Mouse (Mus musculus): ENCODE data around the gene Crybb3. TPM values are rescaled to one million over a fixed set of nuclear protein-coding genes. Genes with fewer than 3 reads are reported as not detected.
A peak's percentile ranks its signal among the peaks of the same experiment; 100 is the strongest.

Crybb3 gene
- polyA plus RNA-seq, 1 experiment from 2014 or later: not detected

DNA sequence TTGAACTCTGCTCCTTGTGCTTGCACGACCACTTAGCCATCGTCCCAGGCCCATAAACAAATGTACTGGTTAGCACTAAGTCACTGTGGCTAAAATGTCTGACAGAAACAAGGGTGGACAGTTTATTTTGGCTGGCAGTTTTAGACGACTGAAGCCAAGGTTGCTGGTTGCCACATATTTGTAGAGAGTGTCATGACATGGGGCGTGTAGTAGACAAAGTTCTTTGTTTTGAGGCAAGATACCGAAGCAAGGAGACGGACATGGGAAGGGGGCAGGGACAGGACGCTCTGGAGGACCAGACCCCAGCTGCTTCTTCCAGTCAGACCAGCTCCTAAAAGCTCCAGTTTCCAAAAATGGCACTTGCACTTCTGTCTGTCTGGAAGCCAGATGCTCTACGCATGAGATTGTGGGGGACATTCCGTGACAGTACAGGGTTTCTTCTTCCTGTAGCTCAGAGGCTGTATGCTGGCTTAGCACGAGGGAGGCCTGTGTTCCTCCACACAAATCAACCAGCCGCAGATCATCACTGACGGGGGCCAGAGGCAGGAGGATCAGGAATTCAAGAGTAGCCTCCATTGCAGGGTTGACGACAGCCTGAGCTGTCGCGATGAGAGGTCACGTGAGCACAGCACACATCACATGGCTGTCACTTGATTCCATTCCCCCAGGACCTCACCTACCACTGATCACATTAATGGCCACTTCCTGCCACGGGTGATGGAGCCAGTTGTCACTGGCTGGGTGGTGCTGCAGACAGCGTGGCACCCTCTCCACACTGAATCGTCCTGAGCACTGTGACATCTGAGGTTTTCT lies 1.2 kb upstream of the Crybb3 start:
- H3K9ac ChIP-seq: no peak overlapping the region

DNA sequence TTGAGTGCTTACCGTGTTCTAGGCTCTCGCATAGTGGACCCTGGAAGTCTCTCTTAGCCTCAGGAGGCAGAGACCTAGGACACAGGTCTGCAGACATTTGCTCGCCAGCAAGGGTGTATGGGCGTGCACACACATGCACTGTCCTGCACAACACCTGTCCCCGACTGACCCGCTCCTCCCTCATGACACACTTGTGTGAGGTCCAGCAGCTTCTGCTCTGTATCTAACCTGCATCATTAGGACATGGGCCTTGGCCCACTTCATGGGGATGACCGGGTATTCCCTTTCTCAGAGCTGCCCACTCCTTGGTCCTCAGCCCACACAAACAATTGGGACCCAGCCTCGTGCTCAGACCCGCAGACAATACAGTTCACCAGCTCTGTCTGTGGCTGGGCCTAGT lies 364 bp downstream of the Crybb3 start:
- H3K27ac ChIP-seq: no peak overlapping the region
- H3K9me3 ChIP-seq (replicated peaks): no peaks in the 10 kb centered on the region
- H3K27me3 ChIP-seq (replicated peaks): peaks cover 5% of the 10 kb centered on the region; the same call in 1 of the 2 replicates
- H3K4me2 ChIP-seq: no peak overlapping the region
- 73% methylated on average over 9 of the region's 9 CpGs for WGBS (ENCODE audit: insufficient replicate concordance)
- no peak overlapping the region for H3K9ac ChIP-seq
- H3K4me3 ChIP-seq: no peak overlapping the region
- no peaks in the 10 kb centered on the region for H3K36me3 ChIP-seq
- H3K4me1 ChIP-seq: no peaks in the 10 kb centered on the region
- ATAC-seq: 0 out of 2 replicates have a peak, but pooled peaks have one; percentile 9

More for the DNA sequence above, 1.2 kb upstream of the Crybb3 start:
- no peaks in the 10 kb centered on the region for H3K4me1 ChIP-seq
- no peak overlapping the region for H3K4me2 ChIP-seq
- no peak overlapping the region for H3K27ac ChIP-seq
- no peaks in the 10 kb centered on the region for H3K27me3 ChIP-seq (replicated peaks)
- no peak overlapping the region for H3K4me3 ChIP-seq
- H3K9me3 ChIP-seq (replicated peaks): no peaks in the 10 kb centered on the region
- ATAC-seq: no peak
- no peaks in the 10 kb centered on the region for H3K36me3 ChIP-seq
- 56% methylated on average over 19 of the region's 19 CpGs for WGBS (ENCODE audit: insufficient replicate concordance)

DNA sequence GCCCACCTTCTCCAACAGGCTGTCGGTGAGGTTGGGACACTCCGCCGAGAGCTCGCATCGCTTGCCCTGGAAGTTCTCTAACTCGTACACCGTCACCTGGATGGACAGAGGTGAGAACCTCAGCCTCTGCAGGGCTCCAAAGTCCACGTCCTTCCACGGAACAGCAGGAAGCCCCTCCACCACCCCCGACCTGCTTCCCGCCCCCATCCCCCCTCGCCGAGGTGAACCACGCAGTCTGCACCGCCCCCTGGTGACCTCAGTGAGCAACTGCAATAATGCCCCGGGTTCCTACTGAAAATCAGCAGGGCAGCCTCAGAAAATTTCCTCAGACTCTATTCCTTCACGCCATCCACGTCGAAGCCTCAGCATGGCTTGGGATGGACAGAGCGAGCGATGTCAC lies 1.6 kb downstream of the Crybb3 start:
- Histone ChIP-seq H3K4me1 (no peaks in the 10 kb centered on the region), H3K9ac (no peak overlapping the region), H3K36me3 (no peaks in the 10 kb centered on the region), H3K4me2 (no peak overlapping the region; the same call in 1 of the 2 replicates), H3K9me3 (replicated peaks) (no peaks in the 10 kb centered on the region), H3K27me3 (replicated peaks) (peaks cover 11% of the 10 kb centered on the region), H3K4me3 (no peak overlapping the region), H3K27ac (no peak overlapping the region)
- WGBS (ENCODE audit: insufficient replicate concordance): 19% methylated on average over 21 of the region's 21 CpGs
- ATAC-seq: no peak

DNA sequence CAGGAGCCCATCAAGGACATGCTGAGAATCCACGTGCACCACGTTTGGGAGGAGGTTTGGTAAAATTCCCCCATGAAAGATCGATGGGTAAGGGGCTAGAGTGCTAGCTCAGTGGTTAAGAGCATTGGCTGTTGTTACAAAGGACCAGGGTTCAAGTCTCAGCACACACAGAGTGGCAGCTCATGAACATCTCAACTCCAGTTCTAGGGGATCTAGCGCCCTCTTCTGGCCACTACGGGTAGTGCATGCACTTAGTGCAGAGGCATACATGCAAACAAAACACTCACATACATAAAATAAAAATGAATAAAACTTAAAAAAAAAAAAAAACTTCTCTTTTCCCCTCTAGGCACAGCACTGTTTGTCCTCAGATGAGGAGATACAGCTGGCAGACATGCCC lies 2.7 kb downstream of the Crybb3 start:
- Histone ChIP-seq H3K4me1 (no peaks in the 10 kb centered on the region), H3K36me3 (no peaks in the 10 kb centered on the region), H3K9me3 (replicated peaks) (no peaks in the 10 kb centered on the region), H3K27me3 (replicated peaks) (peaks cover 11% of the 10 kb centered on the region), H3K27ac (no peak overlapping the region), H3K4me3 (no peak overlapping the region), H3K9ac (no peak overlapping the region), H3K4me2 (no peak overlapping the region)
- 61% methylated on average over 5 of the region's 5 CpGs for WGBS (ENCODE audit: insufficient replicate concordance)
- no peak for ATAC-seq

DNA sequence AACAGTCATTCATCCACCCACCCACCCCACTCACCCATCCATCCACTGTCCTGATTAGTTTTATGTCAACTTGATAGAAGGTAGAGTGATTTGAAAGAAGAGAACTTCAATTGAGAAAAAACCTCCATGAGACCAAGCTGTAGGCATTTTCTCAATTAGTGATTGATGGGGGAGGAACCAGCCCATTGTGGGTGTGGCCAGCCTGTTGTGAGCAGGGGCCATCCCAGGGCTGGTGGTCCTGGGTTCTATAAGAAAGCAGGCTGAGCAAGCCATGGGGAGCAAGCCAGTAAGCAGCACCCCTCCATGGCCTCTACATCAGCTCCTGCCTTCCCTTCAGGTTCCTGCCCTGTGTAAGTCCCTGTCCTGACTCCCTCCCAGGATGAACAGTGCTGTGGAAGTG lies 11.4 kb downstream of the Crybb3 start, which contains the start of gene Crybb2:
Gene Crybb2, minus strand, starts transcription at position 101 of the 400 bp plus-strand sequence.
- Histone ChIP-seq H3K4me1 (no peaks in the 10 kb centered on the region), H3K27me3 (replicated peaks) (no peaks in the 10 kb centered on the region), H3K36me3 (no peaks in the 10 kb centered on the region), H3K27ac (no peak within 1 kb of the TSS), H3K4me3 (no peak within 1 kb of the TSS), H3K4me2 (no peak within 1 kb of the TSS), H3K9me3 (replicated peaks) (no peaks in the 10 kb centered on the region), H3K9ac (no peak within 1 kb of the TSS)
- no peak for ATAC-seq

DNA sequence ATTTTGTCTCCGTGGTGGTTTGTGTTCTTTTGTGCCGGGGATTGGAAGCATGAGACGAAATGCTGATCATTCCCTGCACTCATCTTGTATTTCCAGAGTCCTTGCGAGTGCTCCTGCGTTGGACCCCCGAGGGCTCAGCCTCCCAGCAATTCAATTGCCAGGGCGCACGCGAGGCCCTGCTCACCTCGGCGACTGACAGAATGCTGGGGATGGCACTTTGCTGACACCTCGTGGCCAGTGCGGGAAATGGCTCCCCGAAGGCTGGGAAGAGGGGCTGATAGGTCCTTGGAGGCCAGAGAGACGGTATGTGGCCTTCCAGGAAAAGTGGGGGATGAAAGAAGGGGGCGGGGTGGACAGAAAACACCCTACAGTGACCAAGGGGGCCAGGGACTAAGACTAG lies 27.1 kb downstream of the Crybb3 start:
- H3K4me3 ChIP-seq: no peak overlapping the region
- no peaks in the 10 kb centered on the region for H3K36me3 ChIP-seq
- no peak overlapping the region for H3K27ac ChIP-seq
- no peak for ATAC-seq
- WGBS (ENCODE audit: insufficient replicate concordance): 4% methylated on average over 16 of the region's 16 CpGs
- no peak overlapping the region for H3K4me2 ChIP-seq
- no peak overlapping the region for H3K9ac ChIP-seq
- no peaks in the 10 kb centered on the region for H3K9me3 ChIP-seq (replicated peaks)
- H3K4me1 ChIP-seq: no peaks in the 10 kb centered on the region
- H3K27me3 ChIP-seq (replicated peaks): peaks cover 8% of the 10 kb centered on the region; the same call in 1 of the 2 replicates

DNA sequence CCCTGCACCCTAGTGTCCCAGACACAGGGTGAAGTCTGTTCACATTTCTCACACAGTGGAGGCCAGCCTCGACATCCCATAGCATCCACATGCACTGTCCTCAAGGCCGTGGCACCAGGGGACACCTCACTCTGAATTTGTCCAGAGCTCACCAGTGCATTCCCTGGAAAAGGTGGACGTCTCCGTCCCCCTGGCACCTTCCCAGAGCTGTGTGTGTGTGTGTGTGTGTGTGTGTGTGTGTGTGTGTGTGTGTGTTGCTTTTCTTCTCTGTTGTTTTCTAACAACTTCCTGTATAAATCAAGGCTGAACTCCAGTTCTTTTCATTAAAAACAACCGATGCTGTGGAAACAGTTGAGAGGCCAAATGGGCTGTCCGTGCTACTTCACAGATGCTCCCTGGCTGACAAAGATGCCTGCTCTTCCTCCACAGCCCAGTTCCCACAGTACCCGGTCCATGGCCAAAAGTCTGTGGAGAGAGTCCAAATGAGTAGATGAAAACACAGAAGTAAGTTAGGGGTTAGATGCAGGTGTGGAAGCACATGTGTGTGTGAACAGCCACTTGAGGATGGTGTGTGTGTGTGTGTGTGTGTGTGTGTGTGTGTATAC lies 30.7 kb downstream of the Crybb3 start:
- no peaks in the 10 kb centered on the region for H3K36me3 ChIP-seq
- H3K4me3 ChIP-seq: no peak overlapping the region
- no peaks in the 10 kb centered on the region for H3K4me1 ChIP-seq
- ATAC-seq: no peak
- no peaks in the 10 kb centered on the region for H3K9me3 ChIP-seq (replicated peaks)
- H3K9ac ChIP-seq: no peak overlapping the region
- no peak overlapping the region for H3K27ac ChIP-seq
- H3K27me3 ChIP-seq (replicated peaks): peaks cover 4% of the 10 kb centered on the region; the same call in 1 of the 2 replicates
- no peak overlapping the region for H3K4me2 ChIP-seq
- WGBS (ENCODE audit: insufficient replicate concordance): 61% methylated on average over 7 of the region's 7 CpGs

DNA sequence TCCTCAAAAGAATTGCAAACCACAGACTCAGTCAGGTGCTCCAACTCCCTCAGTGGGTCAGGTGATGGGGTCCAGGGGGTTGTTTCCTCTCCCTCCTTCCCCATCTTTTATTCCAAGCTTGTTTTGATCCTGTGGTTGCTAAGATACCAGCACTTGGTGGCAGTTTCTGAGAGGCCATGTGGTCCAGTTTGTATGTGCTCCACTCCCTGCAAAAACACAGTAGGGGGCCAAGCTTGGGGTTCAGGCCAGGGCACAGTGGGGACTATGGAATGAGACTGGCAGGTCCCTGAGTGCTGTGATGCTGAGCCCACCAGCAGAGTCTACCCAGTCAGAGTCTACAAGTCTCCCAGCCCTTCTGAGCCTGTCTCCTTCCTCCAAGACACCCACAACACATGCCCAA lies 31.5 kb downstream of the Crybb3 start:
- no peak overlapping the region for H3K4me3 ChIP-seq
- H3K9me3 ChIP-seq (replicated peaks): no peaks in the 10 kb centered on the region
- no peak overlapping the region for H3K9ac ChIP-seq
- H3K36me3 ChIP-seq: no peaks in the 10 kb centered on the region
- H3K27me3 ChIP-seq (replicated peaks): peaks cover 2% of the 10 kb centered on the region; the same call in 1 of the 2 replicates
- ATAC-seq: no peak
- no peak overlapping the region for H3K27ac ChIP-seq
- H3K4me2 ChIP-seq: no peak overlapping the region
- H3K4me1 ChIP-seq: no peaks in the 10 kb centered on the region

DNA sequence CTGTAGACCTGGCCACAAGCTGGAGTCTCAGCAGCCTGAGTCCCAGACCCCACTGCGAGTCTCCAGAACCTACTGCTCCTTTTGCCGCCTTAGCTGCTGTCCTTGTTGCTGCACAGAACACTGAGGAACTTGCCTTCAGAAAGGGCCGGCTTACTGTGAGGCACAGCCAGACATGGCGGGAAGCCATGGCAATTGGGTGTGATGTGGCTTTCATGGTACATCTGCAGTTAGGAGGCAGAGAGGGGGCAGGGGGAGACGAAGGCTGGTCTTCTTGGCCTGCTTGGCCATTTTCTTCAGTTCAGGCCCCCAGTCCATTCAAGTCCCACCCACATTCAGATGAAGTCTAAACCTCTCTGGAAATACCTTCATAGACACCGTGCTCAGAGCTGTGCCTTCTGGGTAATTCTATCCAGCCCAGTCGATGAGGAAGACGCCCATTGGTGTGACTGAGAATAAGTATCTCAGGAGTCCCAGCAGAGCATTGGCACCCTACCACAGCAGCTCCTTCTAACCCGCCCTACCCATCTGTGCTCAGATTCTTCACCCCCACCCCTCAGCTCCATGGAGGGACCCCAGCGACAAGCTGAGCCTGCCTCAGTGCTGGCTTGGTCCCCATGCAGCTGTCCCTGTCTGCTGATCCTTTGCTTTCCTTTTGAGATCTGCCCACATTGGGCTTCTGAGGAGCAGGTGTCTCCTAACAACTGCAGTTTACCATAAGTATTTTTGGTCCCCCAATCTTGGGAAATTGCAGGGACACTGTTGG lies 35.7 kb downstream of the Crybb3 start:
- Histone ChIP-seq H3K36me3 (no peaks in the 10 kb centered on the region), H3K4me1 (no peaks in the 10 kb centered on the region), H3K27me3 (replicated peaks) (no peaks in the 10 kb centered on the region), H3K9ac (no peak overlapping the region), H3K4me2 (no peak overlapping the region), H3K4me3 (no peak overlapping the region), H3K27ac (no peak overlapping the region), H3K9me3 (replicated peaks) (no peaks in the 10 kb centered on the region)
- 74% methylated on average over 10 of the region's 10 CpGs for WGBS (ENCODE audit: insufficient replicate concordance)
- ATAC-seq: no peak

DNA sequence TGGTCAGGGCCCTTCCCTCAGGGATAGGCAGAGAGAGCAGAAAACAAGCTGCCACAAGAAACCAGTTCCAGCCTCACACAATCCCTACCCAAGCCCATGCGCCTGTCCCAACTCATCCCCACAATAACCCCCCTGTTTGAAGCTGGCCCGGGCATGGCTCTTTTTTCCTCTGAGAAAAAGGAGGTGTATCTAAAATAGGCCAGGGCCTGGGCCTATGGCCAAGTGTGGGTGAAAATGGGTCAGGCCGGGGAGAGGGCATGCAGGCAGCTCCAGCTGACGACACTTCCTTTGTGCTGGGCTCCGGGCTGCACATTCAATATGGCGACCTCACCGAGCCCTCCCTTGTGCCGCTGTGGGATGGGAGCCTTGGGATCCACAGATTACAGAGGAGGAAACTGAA lies 37.9 kb downstream of the Crybb3 start:
- Histone ChIP-seq H3K36me3 (no peaks in the 10 kb centered on the region), H3K9ac (no peak overlapping the region), H3K4me1 (no peaks in the 10 kb centered on the region), H3K4me2 (no peak overlapping the region), H3K27ac (no peak overlapping the region), H3K27me3 (replicated peaks) (no peaks in the 10 kb centered on the region), H3K9me3 (replicated peaks) (no peaks in the 10 kb centered on the region), H3K4me3 (no peak overlapping the region)
- no peak for ATAC-seq
- WGBS (ENCODE audit: insufficient replicate concordance): 76% methylated on average over 8 of the region's 8 CpGs

DNA sequence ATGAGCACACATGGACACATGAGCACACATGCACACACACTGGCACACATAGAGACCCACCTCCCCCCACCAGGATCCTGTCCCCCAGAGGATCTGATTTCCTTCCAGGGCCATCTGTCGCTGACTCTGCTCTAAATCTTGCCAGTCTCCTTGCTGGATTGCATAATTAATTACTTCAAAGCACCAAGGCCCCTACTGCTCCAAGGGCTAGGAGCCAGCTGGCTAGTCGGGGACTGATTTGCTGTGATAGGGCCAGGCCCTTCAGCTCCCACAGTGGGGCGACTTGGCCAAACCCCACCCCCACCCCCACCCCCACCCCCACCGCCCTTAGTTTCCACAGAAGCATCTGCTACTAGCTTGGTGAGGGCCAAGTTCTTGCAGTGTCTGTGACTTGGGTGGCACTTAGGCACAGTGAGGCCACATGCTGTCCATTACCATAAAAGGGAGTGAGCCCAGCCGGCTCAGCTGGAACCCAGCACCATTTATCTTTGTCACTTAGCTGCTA lies 39.8 kb downstream of the Crybb3 start:
- WGBS (ENCODE audit: insufficient replicate concordance): 31% methylated on average over 5 of the region's 5 CpGs
- Histone ChIP-seq H3K27ac (no peak overlapping the region), H3K9ac (no peak overlapping the region), H3K4me2 (no peak overlapping the region), H3K9me3 (replicated peaks) (no peaks in the 10 kb centered on the region), H3K36me3 (no peaks in the 10 kb centered on the region), H3K4me1 (no peaks in the 10 kb centered on the region), H3K27me3 (replicated peaks) (no peaks in the 10 kb centered on the region), H3K4me3 (no peak overlapping the region)
- no peak for ATAC-seq

DNA sequence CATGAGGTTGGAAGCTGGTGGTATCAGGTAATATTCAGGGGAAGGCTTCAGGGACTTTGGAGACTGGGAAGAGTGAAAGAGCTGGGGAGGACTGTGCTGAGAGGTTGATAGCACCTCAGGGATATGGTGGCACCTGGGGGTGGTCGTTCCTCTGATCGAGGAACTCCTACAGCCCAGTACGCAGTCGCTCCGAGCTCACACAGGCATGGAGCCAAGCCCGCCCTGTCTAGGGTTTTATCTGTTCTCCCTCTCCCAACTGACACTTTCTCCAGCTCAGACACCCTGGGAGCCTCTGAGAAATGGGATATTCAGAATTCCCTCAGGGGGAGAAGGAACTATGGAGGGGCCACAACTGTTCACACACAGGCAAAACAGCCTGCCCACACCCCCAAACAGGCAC lies 40.6 kb downstream of the Crybb3 start:
- H3K9me3 ChIP-seq (replicated peaks): no peaks in the 10 kb centered on the region
- no peak overlapping the region for H3K27ac ChIP-seq
- no peak overlapping the region for H3K9ac ChIP-seq
- peaks cover 2% of the 10 kb centered on the region; the same call in 1 of the 2 replicates for H3K4me1 ChIP-seq
- WGBS (ENCODE audit: insufficient replicate concordance): 50% methylated on average over 6 of the region's 6 CpGs
- ATAC-seq: no peak
- H3K4me3 ChIP-seq: no peak overlapping the region
- H3K4me2 ChIP-seq: no peak overlapping the region
- no peaks in the 10 kb centered on the region for H3K36me3 ChIP-seq
- H3K27me3 ChIP-seq (replicated peaks): no peaks in the 10 kb centered on the region
